Mouse (Mus musculus) hindbrain, embryonic 11.5 days (tissue): ENCODE measurements around the gene Tenm1. TPM values are rescaled to one million over a fixed set of nuclear protein-coding genes. Genes with fewer than 3 reads are reported as not detected.

ENCODE experiments used
- ATAC-seq: fragments of 200-750 bp; cut with Nextera tagmentation; 2 replicates; pipeline ENCODE4 v1.8.0; 2017; ENCODE audit warnings: mild to moderate bottlenecking, moderate TSS enrichment, moderate library complexity; ENCODE audit not compliant: low FRiP score
- DNase-seq: peaks from one replicate; pipeline ENCODE4 v3.0.0-alpha.2; 2015; ENCODE audit warnings: low spot score
- H3K27ac ChIP-seq: fragments of 300-500 bp; sonication (generic); 2 replicates; pipeline ENCODE4 v1.5.1; 2014; ENCODE audit warnings: mild to moderate bottlenecking, low read depth, low read length
- H3K27me3 ChIP-seq: fragments of 300-500 bp; sonication (generic); 2 replicates; pipeline ENCODE4 v1.6.1; 2014; ENCODE audit warnings: mild to moderate bottlenecking, low read length, moderate library complexity, mixed read lengths; ENCODE audit not compliant: control insufficient read depth, insufficient read depth
- H3K36me3 ChIP-seq: fragments of 300-500 bp; sonication (generic); 2 replicates; pipeline ENCODE4 v1.6.1; 2014; ENCODE audit warnings: mild to moderate bottlenecking, low read length, moderate library complexity, mixed read lengths; ENCODE audit not compliant: control insufficient read depth, insufficient read depth
- H3K4me1 ChIP-seq: fragments of 300-500 bp; sonication (generic); replicated peaks from 2 replicates; pipeline ENCODE4 v1.6.1; 2014; ENCODE audit warnings: low read length, mixed read lengths; ENCODE audit not compliant: control insufficient read depth, insufficient read depth
- H3K4me2 ChIP-seq: fragments of 300-500 bp; sonication (generic); replicated peaks from 2 replicates; pipeline ENCODE4 v1.6.1; 2014; ENCODE audit warnings: mild to moderate bottlenecking, low read depth, low read length
- H3K4me3 ChIP-seq: fragments of 300-500 bp; sonication (generic); 2 replicates; pipeline ENCODE4 v1.5.1; 2014; ENCODE audit warnings: low read depth, low read length
- H3K9ac ChIP-seq: fragments of 300-500 bp; sonication (generic); 2 replicates; pipeline ENCODE4 v1.6.1; 2014; ENCODE audit warnings: low read depth, low read length
- H3K9me3 ChIP-seq: fragments of 300-500 bp; sonication (generic); 2 replicates; pipeline ENCODE4 v1.6.1; 2016; ENCODE audit warnings: low read length; ENCODE audit not compliant: control insufficient read depth
- WGBS: fragments of 180-500 bp; shearing (Covaris S2); extraction: QIAGEN DNeasy Blood & Tissue Kit; methylation state at CpG from one replicate; pipeline ENCODE4 v1.1.7; 2014; 5-methylcytosine and 5-hydroxymethylcytosine counted together
- polyA plus RNA-seq: library from polyadenylated mRNA; unstranded; fragments of >200 nt; fragmentation: Nextera tagmentation; extraction: Ambion mirVana; gene quantifications from 2 replicates; pipeline ENCODE4 v1.2.1, GENCODE M21; 2014

Tenm1 gene
- polyA plus RNA-seq, 1 experiment from 2014 or later, result 2.8 TPM

DNA sequence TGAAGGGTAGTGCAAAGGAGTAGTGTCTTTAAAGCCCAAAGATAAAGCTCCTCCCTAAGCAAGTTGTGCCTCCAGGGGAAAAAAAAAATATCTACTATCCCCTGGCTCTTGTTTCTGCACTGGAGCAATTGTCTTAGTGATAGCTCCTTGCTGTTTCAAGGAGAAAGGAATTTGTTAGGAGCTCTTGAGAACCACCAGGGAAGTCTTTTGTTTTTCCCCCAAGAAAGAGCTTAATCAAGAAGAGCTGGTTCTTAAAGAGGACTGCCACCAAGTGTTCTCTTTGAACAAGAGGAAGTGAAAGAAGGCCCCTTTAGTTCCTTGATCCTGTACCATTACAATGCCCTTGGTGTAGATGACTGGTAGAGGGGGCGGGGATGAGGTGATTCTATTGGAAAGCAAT, 56.4 kb downstream of the Tenm1 start:
- H3K27ac ChIP-seq, result no peak overlapping the region

DNA sequence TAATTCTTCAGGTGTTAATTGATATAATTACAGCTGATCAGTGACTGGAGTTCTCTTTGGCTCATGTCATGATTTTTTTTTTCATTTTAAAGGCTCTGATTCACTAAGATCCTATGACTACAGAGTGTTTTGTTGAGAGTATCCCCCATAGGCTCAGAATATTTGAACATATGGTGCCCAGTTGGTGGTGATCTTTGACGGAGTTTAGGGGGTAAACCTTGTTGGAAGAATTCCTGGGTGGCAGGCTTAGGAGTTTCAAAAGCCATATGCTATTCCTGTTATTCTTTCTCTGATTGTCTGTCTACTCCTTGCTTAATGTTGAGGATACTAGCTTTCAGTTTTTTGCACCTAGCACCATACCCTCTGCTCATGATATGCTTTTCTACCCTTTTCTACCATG, 109.6 kb downstream of the Tenm1 start:
- no peak overlapping the region for H3K27ac ChIP-seq
- H3K9ac ChIP-seq, result no peak overlapping the region

More for the DNA sequence above, 56.4 kb downstream of the Tenm1 start:
- Histone ChIP-seq H3K36me3 (no peaks in the 10 kb centered on the region), H3K27me3 (no peaks in the 10 kb centered on the region), H3K9me3 (no peaks in the 10 kb centered on the region), H3K4me1 (no peaks in the 10 kb centered on the region), H3K4me3 (no peak overlapping the region), H3K4me2 (no peak overlapping the region), H3K9ac (no peak overlapping the region)
- no peak for DNase-seq
- 25% methylated on average over 1 of the region's 1 CpGs for WGBS
- ATAC-seq, result no peak

DNA sequence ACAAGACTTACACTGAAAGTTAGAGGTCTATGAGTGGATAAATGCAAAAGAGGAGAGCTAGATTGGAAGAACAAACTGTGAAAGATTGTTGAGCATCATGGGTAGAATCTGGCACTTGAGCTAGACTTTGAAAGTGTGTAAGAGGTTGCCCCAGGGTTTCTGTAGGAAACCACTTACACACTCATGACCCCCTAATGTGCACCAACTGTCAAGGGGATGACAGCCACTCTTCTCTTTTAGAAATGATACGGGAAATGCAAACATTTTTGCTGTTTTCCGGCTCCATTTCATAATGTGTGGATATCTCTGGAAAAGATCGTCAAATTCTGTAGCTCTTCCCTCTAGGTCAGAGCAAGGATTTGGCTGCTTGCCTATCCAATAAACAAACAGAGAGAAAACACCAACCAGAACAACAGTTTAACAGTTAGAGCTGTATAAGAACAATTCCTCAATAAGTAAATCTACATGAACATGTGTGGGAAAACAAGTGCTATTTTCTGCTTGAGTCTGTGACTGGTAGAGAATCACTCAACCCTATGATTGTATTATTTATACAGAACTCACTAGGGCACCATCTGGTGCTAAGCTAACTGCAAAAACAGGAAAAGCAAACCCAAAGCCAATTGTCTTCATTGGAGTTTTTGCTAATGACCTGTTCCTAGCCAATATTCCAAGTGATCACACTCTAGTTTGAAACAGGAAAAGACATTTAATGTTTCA, 111.0 kb downstream of the Tenm1 start:
- Histone ChIP-seq H3K36me3 (no peaks in the 10 kb centered on the region), H3K27me3 (no peaks in the 10 kb centered on the region), H3K4me3 (no peak overlapping the region), H3K9ac (no peak overlapping the region), H3K9me3 (no peaks in the 10 kb centered on the region), H3K27ac (no peak overlapping the region), H3K4me2 (no peak overlapping the region), H3K4me1 (no peaks in the 10 kb centered on the region)
- DNase-seq, result no peak
- WGBS, result 89% methylated on average over 3 of the region's 3 CpGs
- ATAC-seq, result no peak

More for the DNA sequence above, 109.6 kb downstream of the Tenm1 start:
- H3K36me3 ChIP-seq, result no peaks in the 10 kb centered on the region
- no peak overlapping the region for H3K4me3 ChIP-seq
- H3K9me3 ChIP-seq, result no peaks in the 10 kb centered on the region
- 73% methylated on average over 1 of the region's 1 CpGs for WGBS
- H3K27me3 ChIP-seq, result no peaks in the 10 kb centered on the region
- no peak for ATAC-seq
- H3K4me2 ChIP-seq, result no peak overlapping the region
- DNase-seq, result no peak
- H3K4me1 ChIP-seq, result no peaks in the 10 kb centered on the region

DNA sequence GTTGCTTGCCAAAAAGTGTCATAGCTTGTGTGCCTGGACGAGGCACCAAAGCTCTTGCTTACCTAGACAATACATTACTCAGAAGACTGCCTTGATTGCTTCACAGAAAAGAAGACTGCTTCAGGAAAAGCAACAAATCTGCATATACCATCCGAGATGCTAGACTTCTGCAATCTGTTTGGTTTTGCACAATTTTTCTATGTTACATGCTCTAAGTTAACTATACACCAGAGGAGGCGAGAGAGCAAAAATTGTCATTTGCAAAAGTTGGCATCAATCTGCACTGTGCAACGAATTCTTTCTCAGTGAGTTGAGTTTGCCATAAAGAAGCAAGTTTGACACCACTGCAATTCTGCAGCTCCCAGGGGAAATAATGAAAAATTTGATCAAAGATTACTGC, 193.1 kb downstream of the Tenm1 start:
- ATAC-seq (no peak), DNase-seq (no peak)
- H3K36me3 ChIP-seq, result no peaks in the 10 kb centered on the region
- no peaks in the 10 kb centered on the region for H3K9me3 ChIP-seq
- 81% methylated on average over 4 of the region's 4 CpGs for WGBS
- no peak overlapping the region for H3K4me3 ChIP-seq
- no peaks in the 10 kb centered on the region for H3K4me1 ChIP-seq
- no peak overlapping the region for H3K27ac ChIP-seq
- H3K4me2 ChIP-seq, result no peak overlapping the region
- no peak overlapping the region for H3K9ac ChIP-seq
- H3K27me3 ChIP-seq, result no peaks in the 10 kb centered on the region

DNA sequence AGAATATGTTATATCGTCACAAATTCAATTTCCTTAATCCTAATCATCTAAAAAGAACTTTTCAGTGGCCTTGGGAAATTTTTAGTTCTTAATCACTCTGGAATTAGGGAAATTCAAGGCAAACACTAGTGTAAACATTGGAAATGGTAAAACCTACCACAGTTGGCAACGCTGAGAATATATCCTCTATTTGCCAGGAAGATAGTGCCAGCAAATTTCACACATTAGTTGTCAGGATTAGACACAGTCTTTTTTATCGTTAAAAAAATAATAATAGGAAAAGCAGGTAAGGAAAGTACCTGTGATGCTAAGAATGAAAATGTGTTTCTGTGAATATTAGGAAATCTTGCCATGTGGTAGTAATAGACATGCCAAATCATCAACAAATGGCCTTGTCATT, 223.9 kb downstream of the Tenm1 start:
- Histone ChIP-seq H3K9ac (no peak overlapping the region), H3K4me2 (no peak overlapping the region), H3K27me3 (no peaks in the 10 kb centered on the region), H3K27ac (no peak overlapping the region), H3K4me3 (no peak overlapping the region), H3K36me3 (no peaks in the 10 kb centered on the region), H3K4me1 (no peaks in the 10 kb centered on the region), H3K9me3 (no peaks in the 10 kb centered on the region)
- 87% methylated on average over 3 of the region's 3 CpGs for WGBS
- no peak for ATAC-seq
- no peak for DNase-seq

DNA sequence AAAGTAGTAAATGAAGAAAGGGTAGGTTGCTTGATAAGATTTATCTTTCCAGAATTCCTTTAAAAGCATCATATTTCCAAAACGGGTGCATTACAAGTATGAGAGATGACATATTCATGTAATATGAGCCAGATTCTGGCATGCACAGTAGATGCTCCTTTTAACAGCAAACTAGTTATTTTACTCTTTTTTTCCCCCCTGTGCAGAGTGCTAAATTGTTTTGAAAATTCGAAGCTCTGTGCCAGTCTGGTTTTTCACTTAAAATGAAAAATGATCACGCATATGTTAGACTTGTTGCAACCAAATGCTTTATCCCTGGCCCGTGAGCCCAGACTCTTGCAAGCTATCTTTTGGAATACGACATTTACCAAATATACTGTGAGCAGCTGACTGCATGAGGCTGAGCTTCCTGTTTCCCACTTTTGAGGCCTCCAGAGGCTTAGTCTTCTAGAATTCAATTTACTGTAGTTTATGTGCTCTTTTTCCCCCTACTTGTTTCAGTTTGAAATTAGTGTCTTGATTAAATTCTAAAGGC, 226.6 kb downstream of the Tenm1 start:
- Histone ChIP-seq H3K4me2 (no peak overlapping the region), H3K4me1 (no peaks in the 10 kb centered on the region), H3K27ac (no peak overlapping the region), H3K9me3 (no peaks in the 10 kb centered on the region), H3K4me3 (no peak overlapping the region), H3K36me3 (no peaks in the 10 kb centered on the region), H3K9ac (no peak overlapping the region), H3K27me3 (no peaks in the 10 kb centered on the region)
- DNase-seq (no peak), ATAC-seq (no peak)
- WGBS, result 78% methylated on average over 5 of the region's 5 CpGs

DNA sequence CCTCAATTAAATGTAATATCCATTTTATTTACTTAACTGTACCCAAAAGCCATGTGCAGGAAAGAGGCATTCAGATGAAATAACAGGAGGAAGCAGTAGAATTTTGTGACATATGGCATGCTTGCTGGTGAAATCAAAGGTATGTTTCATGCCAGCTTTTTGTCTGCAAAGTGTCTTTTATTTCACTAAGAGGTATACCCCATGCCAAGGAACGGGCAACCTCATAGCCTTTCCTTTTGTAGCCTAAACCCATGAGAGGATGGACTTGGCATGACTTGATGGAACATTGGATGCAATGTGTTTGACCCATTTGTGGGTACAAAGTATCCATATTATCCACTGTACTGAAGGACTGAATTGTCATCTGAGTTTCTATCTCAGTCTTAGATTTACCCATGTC, 246.0 kb downstream of the Tenm1 start:
- Histone ChIP-seq H3K9ac (no peak overlapping the region), H3K36me3 (no peaks in the 10 kb centered on the region), H3K27ac (no peak overlapping the region), H3K9me3 (no peaks in the 10 kb centered on the region), H3K4me3 (no peak overlapping the region), H3K27me3 (no peaks in the 10 kb centered on the region), H3K4me1 (no peaks in the 10 kb centered on the region), H3K4me2 (no peak overlapping the region)
- 90% methylated on average over 1 of the region's 1 CpGs for WGBS
- DNase-seq, result no peak
- ATAC-seq, result no peak

DNA sequence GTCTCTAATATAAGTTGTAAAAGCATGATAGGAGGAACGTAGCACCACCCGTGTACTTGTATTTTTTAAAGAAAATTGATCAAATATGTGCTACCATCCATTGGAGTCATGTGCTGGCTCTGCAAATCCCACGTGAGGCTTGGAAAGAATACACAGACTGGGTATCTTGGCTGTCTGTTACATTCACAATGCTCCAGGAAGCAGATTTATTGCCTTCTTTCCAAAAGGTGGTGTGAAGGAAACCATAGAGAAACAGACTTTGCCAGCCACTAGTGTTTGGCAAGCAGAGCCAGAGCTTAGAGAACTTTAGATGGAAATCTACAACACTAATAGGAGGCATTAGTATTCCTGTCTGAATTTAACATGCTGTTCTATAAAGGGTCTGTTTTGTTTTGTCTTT, 277.4 kb downstream of the Tenm1 start:
- no peak overlapping the region for H3K4me2 ChIP-seq
- H3K36me3 ChIP-seq, result no peaks in the 10 kb centered on the region
- H3K4me3 ChIP-seq, result no peak overlapping the region
- 86% methylated on average over 3 of the region's 3 CpGs for WGBS
- ATAC-seq (no peak), DNase-seq (no peak)
- no peaks in the 10 kb centered on the region for H3K9me3 ChIP-seq
- H3K9ac ChIP-seq, result no peak overlapping the region
- H3K27ac ChIP-seq, result no peak overlapping the region
- H3K27me3 ChIP-seq, result no peaks in the 10 kb centered on the region
- no peaks in the 10 kb centered on the region for H3K4me1 ChIP-seq

DNA sequence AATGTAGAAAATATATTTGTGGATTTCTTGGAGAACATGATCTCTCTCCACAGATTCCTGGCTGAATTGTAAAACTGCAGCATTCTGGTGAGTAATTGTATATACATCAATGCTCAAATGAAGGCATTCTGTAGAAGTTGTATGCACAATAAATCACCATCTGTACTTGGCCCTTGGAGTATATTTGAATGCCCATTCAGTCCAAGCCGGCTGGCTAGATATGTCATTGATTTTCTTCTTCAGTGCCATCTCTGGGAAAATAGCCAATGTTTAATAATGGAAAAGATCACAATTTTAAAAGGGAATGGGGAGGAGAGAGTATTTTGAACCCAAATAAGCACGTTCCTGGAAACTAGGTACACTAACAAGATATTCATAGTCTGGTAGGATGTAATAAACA, 299.2 kb downstream of the Tenm1 start:
- H3K4me3 ChIP-seq, result no peak overlapping the region
- no peak overlapping the region for H3K27ac ChIP-seq
- DNase-seq (no peak), ATAC-seq (no peak)
- no peak overlapping the region for H3K9ac ChIP-seq
- no peak overlapping the region for H3K4me2 ChIP-seq
- H3K9me3 ChIP-seq, result no peaks in the 10 kb centered on the region
- WGBS, result 53% methylated on average over 2 of the region's 2 CpGs
- H3K27me3 ChIP-seq, result no peaks in the 10 kb centered on the region
- H3K36me3 ChIP-seq, result no peaks in the 10 kb centered on the region
- H3K4me1 ChIP-seq, result no peaks in the 10 kb centered on the region
